Mouse (Mus musculus) gonadal fat pad, adult 2 months (tissue): ENCODE measurements around the gene Klhl22. TPM values are rescaled to one million over a fixed set of nuclear protein-coding genes. Genes with fewer than 3 reads are reported as not detected.
A peak's percentile ranks its signal among the peaks of the same experiment; 100 is the strongest.

Experiments
- DNase-seq: peaks from one replicate; pipeline ENCODE4 v3.0.0-alpha.2; 2012; ENCODE audit warnings: low read depth
- polyA plus RNA-seq: library from polyadenylated mRNA; depleted of rRNA; stranded (reverse); fragments of >200 nt; gene quantifications from 2 replicates; pipeline ENCODE4 v1.2.3, GENCODE M21; 2012

The Klhl22 gene
- polyA plus RNA-seq, 1 experiment, result 56.7 TPM

DNA sequence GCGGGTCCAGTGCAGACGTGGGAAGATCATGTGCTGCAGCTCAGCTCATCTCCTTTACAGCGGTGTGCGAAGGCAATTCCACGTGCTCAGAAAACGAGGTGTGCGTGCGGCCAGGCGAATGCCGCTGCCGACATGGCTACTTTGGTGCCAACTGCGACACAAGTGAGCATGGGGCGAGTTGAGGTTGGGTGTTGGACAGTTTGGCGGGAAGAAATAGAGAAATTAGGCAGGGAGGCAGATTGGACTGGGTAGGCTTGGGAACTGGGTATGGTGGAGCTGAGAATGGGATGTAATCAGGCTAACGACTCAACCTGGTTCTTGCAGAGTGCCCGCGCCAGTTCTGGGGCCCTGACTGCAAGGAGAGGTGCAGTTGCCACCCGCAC lies 43.0 kb downstream of the Klhl22 start:
- DNase-seq, result no peak

DNA sequence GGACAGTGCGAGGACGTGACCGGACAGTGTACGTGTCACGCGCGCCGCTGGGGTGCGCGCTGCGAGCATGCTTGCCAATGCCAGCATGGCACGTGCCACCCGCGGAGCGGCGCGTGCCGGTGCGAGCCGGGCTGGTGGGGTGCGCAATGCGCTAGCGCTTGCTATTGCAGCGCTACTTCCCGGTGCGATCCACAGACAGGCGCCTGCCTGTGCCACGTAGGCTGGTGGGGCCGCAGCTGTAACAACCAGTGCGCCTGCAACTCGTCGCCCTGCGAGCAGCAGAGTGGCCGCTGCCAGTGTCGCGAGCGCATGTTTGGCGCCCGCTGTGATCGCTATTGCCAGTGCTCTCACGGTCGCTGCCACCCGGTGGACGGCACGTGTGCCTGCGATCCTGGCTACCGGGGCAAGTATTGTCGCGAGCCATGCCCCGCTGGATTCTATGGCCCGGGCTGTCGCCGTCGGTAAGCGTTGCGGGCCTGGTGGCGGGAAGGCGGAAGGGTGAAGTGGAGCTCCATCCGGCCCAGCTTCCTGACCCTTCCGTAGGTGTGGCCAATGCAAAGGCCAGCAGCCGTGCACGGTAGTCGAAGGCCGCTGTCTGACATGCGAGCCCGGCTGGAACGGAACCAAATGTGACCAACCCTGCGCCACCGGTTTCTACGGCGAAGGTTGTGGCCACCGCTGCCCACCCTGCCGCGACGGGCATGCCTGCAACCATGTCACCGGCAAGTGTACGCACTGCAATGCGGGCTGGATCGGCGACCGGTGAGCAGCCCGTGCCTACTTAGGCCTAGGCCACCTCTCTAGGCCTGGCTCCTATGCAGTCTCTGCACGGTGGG lies 43.6 kb downstream of the Klhl22 start:
- DNase-seq, result no peak

- no peak for DNase-seq
Measured at GRCm38 (mm10) chr16:17803675-17804448, 44.4 kb downstream of the Klhl22 start.

DNA sequence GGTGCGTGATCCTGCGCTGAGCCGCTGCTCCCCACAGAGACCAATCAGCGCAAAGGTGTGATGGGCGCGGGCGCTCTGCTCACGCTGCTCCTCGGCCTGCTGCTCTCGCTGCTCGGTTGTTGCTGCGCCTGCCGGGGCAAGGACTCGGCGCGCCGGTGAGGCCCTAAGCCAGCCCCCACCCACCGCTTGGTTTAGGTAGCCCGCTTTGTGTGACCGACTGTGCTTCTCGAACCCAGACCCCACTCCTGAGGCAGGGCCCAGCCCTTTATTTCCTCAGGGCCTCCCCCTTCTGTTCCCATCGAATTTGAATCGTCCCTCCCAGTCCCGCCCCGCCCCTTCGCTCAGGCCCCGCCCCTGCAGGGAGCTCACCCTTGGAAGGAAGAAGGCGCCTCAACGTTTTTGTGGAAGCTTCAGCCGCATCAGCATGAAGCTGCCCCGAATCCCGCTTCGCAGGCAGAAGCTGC lies 45.1 kb downstream of the Klhl22 start:
- no peak for DNase-seq

DNA sequence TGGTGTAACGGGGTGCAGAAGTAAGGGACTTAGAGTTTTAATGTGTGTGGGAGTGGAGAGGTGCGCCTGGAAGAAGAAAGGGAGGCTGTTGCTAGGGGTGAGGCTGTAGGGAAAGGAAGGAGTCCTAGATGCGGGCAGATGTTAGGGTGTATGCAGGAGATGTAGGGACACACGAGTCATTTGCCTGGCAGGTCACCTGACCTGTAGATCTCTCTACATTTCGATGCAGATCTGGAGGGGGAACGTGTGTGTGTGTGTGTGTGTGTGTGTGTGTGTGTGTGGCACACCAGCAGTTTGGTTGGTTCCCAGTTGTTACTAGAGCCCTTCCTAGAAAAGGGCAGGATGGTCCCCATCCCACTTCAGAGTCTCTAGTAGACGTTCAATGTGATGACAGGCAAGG lies 45.6 kb downstream of the Klhl22 start:
- no peak for DNase-seq

GRCm38 (mm10) chr16:17806581-17807191 lies 47.3 kb downstream of the Klhl22 start:
- no peak for DNase-seq

DNA sequence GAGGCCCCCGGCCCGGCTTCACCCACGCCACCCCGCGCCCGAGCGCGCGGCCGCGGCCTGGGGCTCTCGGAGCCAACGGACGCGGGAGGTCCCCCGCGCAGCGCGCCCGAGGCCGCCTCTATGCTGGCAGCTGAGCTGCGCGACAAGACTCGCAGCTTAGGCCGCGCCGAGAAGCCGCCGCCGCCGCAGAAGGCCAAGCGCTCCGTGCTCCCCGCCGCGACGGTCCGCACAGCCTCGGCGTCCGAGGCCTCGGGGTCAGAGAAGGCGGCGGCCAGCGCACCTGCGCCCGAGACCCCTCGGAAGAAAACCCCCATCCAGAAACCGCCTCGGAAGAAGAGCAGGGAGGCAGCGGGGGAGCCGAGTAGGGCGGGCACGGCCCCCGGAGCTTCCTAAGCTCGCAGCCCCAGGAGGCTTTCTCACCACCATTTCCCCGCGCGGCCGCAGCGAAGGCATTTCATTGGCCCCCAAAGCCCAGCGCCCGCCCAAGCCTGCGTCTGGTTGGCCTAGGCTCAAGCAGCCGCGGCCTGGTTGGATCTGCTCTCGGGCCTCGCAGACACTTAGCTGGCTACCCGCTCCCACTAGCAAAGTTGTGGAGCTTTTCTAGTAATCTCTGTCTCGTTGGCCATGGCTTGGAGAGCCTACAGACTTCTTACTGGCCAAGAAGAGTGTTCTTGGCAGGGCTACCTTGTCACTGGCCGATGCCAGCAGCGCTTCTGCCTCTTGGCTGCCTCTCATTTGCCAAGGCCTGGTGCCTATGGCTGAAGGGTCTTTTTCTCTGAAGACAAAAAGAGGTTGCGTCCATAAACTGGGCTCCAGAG lies 48.0 kb downstream of the Klhl22 start:
- no peak for DNase-seq

- DNase-seq, result no peak
Measured at GRCm38 (mm10) chr16:17809125-17809524, 49.7 kb downstream of the Klhl22 start.

GRCm38 (mm10) chr16:17809711-17810110 lies 50.3 kb downstream of the Klhl22 start:
- no peak for DNase-seq

GRCm38 (mm10) chr16:17812120-17812519 lies 52.7 kb downstream of the Klhl22 start:
- no peak for DNase-seq

DNA sequence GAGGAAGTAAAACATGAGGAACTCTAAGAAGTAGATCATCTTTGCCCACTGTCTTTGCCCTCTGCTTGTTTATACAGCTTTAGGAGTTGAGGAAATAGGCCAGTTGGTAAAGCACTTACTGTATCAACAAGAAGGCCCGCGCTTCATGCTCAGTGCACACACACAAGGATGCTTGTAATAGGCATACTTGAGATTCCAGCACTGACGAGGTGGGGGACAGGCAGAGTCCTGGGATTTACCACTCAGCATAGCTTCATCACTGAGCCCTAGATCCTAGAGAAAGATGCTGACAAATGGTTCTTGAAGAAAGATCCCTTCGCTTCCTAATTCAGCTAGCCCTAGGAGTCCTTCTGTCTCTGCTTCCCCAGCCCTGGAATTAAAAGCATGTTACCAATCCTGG lies 53.8 kb downstream of the Klhl22 start:
- DNase-seq, result no peak

- no peak for DNase-seq
Measured at GRCm38 (mm10) chr16:17815411-17816402, 56.3 kb downstream of the Klhl22 start.

GRCm38 (mm10) chr16:17816528-17816927 lies 57.1 kb downstream of the Klhl22 start:
- DNase-seq, result peak; percentile 56

DNA sequence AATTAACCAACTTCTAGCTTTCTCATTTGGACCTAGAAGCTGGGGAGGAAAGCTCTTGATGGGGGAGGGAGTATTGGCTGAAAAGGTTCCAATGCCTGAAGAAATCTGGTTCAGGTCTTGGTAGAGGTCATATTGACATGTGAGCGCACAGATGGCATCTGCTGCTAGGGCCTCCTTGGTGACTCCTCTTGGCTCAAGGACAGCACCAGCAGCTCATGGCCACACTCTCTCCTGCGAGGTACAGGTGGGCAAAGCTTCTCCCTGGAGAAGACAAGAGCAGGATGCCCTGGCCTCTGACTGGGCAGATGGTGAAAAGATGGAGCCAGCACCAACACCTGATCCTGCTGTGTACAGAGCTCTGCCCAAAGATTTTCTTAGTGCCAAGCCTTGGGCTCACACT lies 67.1 kb downstream of the Klhl22 start:
- DNase-seq, result no peak

DNA sequence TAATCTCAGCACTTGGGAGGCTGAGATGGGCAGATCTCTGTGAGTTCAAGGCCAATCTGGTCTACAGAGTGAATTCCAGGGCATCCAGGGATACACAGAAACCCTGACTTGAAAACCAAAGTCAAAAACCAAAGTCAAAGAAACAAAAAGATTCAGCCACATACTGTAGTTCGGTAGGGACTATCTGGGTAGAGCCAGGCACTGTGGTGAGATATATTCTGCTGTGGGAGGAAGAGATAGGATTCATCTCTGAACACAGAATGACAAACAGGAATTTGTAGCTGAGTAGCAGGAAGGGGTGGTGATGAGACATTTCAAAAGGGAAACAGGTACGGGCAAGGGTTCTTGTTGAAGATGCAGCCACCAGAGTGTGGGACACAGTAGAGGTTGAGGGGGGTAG lies 68.8 kb downstream of the Klhl22 start:
- DNase-seq, result no peak

GRCm38 (mm10) chr16:17828867-17829266 lies 69.4 kb downstream of the Klhl22 start:
- no peak for DNase-seq

GRCm38 (mm10) chr16:17830385-17831178 lies 71.2 kb downstream of the Klhl22 start:
- no peak for DNase-seq

DNA sequence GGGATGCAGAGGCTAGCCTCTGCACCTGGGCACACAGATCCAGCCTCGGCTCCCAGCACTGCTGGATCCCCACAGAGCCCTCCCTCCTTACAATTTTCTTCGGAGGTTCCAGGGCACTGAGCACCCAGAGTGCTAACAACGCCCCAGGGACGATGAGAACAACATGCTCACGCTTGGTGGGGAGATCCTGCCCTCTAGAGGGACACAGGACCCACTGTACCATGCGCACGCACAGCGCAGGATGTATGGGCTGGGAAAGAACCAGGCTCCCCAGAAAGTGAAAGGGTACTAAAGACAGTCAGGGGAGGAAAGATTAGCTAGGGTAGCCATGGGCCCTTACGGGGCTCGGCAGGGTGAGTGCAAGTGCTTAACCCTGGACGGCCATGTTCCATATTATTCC lies 72.4 kb downstream of the Klhl22 start:
- DNase-seq, result no peak

DNA sequence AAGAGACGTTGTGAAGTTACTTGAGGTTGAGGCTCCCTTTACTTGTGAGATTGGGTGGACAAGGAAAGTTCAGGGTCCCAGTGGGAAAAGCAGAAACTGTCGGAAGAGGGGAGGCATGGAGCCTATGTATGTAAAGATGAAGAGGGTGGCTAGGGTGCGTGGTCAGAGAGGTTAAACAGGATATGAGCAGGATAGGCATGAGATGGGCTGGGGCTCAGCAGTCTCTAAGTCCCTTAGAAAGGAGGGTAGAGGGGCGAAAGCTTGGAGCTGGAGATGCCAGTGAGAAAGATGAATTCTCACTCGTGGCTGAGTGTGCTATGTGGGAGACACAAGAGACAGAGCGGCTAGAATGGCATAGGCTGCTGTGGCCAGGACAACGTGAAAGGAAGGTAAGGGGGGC lies 73.4 kb downstream of the Klhl22 start, which contains the start of gene B830017H08Rik:
Gene B830017H08Rik, plus strand, starts transcription at position 301 of the 400 bp plus-strand sequence.
- DNase-seq, result no peak

GRCm38 (mm10) chr16:17833321-17833680 lies 73.9 kb downstream of the Klhl22 start:
- no peak for DNase-seq
